Comparison of ENCODE assay signal across 28 mouse cellular contexts in genomic region chr5:75312897-75313296, GRCm38 (mm10).
"Had no signal": no experiment of that assay in that cellular context is flagged by ENCODE, and none has a peak within 500 bp of the region (broad histone marks: within the 10 kb centered on the region; RNA-seq: fewer than 3 reads in every experiment).

No protein-coding gene starts in this region.

- H3K27me3 ChIP-seq: heart, embryonic 13.5 days; heart, embryonic 15.5 days; hindbrain, embryonic 13.5 days; hindbrain, embryonic 15.5 days; kidney, embryonic 15.5 days; limb, embryonic 12.5 days; liver, embryonic 13.5 days; liver, embryonic 15.5 days had no signal

- H3K27ac ChIP-seq: gastrocnemius, adult 2 months; heart, adult 2 months; heart, embryonic 13.5 days; heart, embryonic 15.5 days; hindbrain, embryonic 13.5 days; hindbrain, embryonic 15.5 days; hindbrain, postnatal 0 days; kidney, embryonic 15.5 days; kidney, postnatal 0 days; layer of hippocampus, adult 2 months; left cerebral cortex, adult 2 months; limb, embryonic 10.5 days; limb, embryonic 12.5 days; liver, embryonic 13.5 days; liver, embryonic 15.5 days had no signal

- H3K36me3 ChIP-seq: heart, embryonic 13.5 days; heart, embryonic 15.5 days; hindbrain, embryonic 13.5 days; hindbrain, embryonic 15.5 days; kidney, embryonic 15.5 days; limb, embryonic 10.5 days; limb, embryonic 12.5 days; liver, embryonic 13.5 days; liver, embryonic 15.5 days had no signal

- ATAC-seq: hindbrain, postnatal 0 days; intestine, embryonic 16.5 days had no signal

- H3K4me2 ChIP-seq: heart, embryonic 11.5 days; heart, embryonic 13.5 days; heart, embryonic 15.5 days; hindbrain, embryonic 13.5 days; hindbrain, embryonic 15.5 days; kidney, embryonic 15.5 days; limb, embryonic 12.5 days; liver, embryonic 11.5 days; liver, embryonic 13.5 days; liver, embryonic 15.5 days had no signal

- DNase-seq: gastrocnemius, adult 2 months; gastrocnemius, postnatal 14 days; gastrocnemius, postnatal 36 days; heart, adult 2 months; heart, postnatal 14 days; heart, postnatal 36 days; kidney, adult 11 months; kidney, adult 2 months; kidney, adult 9 months; kidney, postnatal 14 days; kidney, postnatal 4 days; liver; liver, embryonic 13.5 days had no signal

- H3K4me3 ChIP-seq: gastrocnemius, adult 2 months; heart, adult 2 months; heart, embryonic 13.5 days; heart, embryonic 15.5 days; hindbrain, embryonic 13.5 days; hindbrain, embryonic 15.5 days; kidney, embryonic 15.5 days; layer of hippocampus, adult 2 months; left cerebral cortex, adult 2 months; limb, embryonic 10.5 days; limb, embryonic 12.5 days; liver, embryonic 13.5 days; liver, embryonic 15.5 days had no signal

- H3K4me1 ChIP-seq: heart, embryonic 13.5 days; heart, embryonic 15.5 days; hindbrain, embryonic 13.5 days; hindbrain, embryonic 15.5 days; kidney, embryonic 15.5 days; limb, embryonic 10.5 days; limb, embryonic 12.5 days; liver, embryonic 13.5 days; liver, embryonic 15.5 days had no signal

- H3K9me3 ChIP-seq: heart, embryonic 13.5 days; heart, embryonic 15.5 days; hindbrain, embryonic 13.5 days; hindbrain, embryonic 15.5 days; kidney, embryonic 15.5 days; limb, embryonic 10.5 days; limb, embryonic 12.5 days; liver, embryonic 13.5 days; liver, embryonic 15.5 days had no signal

- H3K9ac ChIP-seq: heart, embryonic 13.5 days; heart, embryonic 15.5 days; hindbrain, embryonic 13.5 days; hindbrain, embryonic 15.5 days; kidney, embryonic 15.5 days; limb, embryonic 12.5 days; liver, embryonic 13.5 days; liver, embryonic 15.5 days had no signal
